Comparison of ENCODE assay signal across 8 mouse cellular contexts in the genomic region with DNA sequence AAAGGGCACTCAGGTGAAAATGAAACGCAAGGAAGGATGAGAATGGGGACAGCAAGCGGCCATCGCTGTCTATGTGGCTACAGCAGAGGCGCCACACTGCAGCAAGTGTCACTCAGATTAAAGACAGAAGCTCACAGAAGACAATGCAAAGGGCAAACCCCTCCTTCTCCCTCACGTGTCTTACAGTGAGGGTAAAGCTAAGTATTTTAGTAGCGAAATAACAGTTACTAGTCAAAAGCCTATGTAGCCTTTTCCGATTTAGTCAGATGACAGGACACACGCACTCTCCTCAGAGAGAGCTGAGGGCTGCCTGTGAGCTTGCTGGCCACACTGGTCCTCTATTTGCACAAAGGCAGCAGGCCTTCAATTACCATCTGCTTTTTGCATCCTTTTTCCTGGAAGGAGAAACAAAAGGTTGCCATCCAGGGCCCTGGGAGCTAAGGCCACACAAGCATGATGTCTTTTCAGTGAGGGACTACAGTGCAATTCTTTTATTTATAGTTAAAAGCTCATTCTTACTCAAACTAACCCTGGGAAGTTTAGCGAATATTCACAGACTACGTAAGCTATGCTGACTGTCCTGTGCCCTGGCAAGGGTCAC. TPM values are rescaled to one million over a fixed set of nuclear protein-coding genes. Genes with fewer than 3 reads are reported as not detected.
DNase-seq lines count a peak whose midpoint lies in the region; ATAC-seq and TF ChIP-seq lines count a peak whose summit lies in the region.

No protein-coding gene starts in this region.

- H3K27ac ChIP-seq in left cerebral cortex, adult 2 months = peak overlapping the region; percentile 51
- peak overlapping the region; percentile 72 for H3K27ac ChIP-seq in forebrain, embryonic 12.5 days
- peak overlapping the region; percentile 70 for H3K27ac ChIP-seq in intestine, embryonic 16.5 days (ENCODE audit: low read length)
- H3K27ac ChIP-seq in olfactory bulb, adult 2 months (ENCODE audit: insufficient read depth, low read depth, low read length) = 0 out of 2 replicates have a peak overlapping the region, but pooled peaks have one; percentile 27

- intact Hi-C loops in left cerebral cortex, adult 2 months (cut with DNase I) = loop anchor here (5.0 kb wide), 2 partner anchors 64 to 139 kb away; no protein-coding TSS in a partner anchor
- intact Hi-C loops in left cerebral cortex, postnatal 4 days (cut with DNase I) = no loop called here

- WGBS in forebrain, embryonic 12.5 days = 30% methylated on average over 10 of the region's 10 CpGs
- WGBS in intestine, embryonic 16.5 days = 65% methylated on average over 10 of the region's 10 CpGs
- 63% methylated on average over 10 of the region's 10 CpGs for WGBS in olfactory bulb, adult 2 months

- H3K4me3 ChIP-seq in left cerebral cortex, adult 2 months = no peak overlapping the region
- no peak overlapping the region for H3K4me3 ChIP-seq in forebrain, embryonic 12.5 days (replicated peaks)
- H3K4me3 ChIP-seq in intestine, embryonic 16.5 days (ENCODE audit: low read length) = no peak overlapping the region
- H3K4me3 ChIP-seq in olfactory bulb, adult 2 months (ENCODE audit: insufficient read depth, low read depth, low read length) = no peak overlapping the region

- no peak for DNase-seq in left cerebral cortex, adult 2 months (ENCODE audit: extremely low spot score in 1 of 2, low spot score in 2 of 2)
- DNase-seq in left cerebral cortex, adult 18-20 months (ENCODE audit: low spot score in 2 of 2) = no peak
- no peak for DNase-seq in gastrocnemius, adult 8-10 months (ENCODE audit: low spot score in 2 of 2)
- no peak for DNase-seq in left cerebral cortex, postnatal 4 days

- H3K4me1 ChIP-seq in forebrain, embryonic 12.5 days = peaks cover 27% of the 10 kb centered on the region
- peaks cover 13% of the 10 kb centered on the region for H3K4me1 ChIP-seq in intestine, embryonic 16.5 days (ENCODE audit: control insufficient read depth, insufficient read depth, low read length)
- H3K4me1 ChIP-seq in olfactory bulb, adult 2 months (ENCODE audit: control insufficient read depth, insufficient read depth, low read length) = peaks cover 10% of the 10 kb centered on the region; the same call in 1 of the 2 replicates

- 0 out of 2 replicates have a peak overlapping the region, but pooled peaks have one; percentile 3 for H3K4me2 ChIP-seq in forebrain, embryonic 12.5 days
- no peak overlapping the region for H3K4me2 ChIP-seq in intestine, embryonic 16.5 days (ENCODE audit: low read depth, low read length)

- H3K9ac ChIP-seq in forebrain, embryonic 12.5 days = peak overlapping the region; percentile 9; the same call in 1 of the 2 replicates
- no peak overlapping the region for H3K9ac ChIP-seq in intestine, embryonic 16.5 days (ENCODE audit: low read depth, low read length)

- no peaks in the 10 kb centered on the region for H3K27me3 ChIP-seq in forebrain, embryonic 12.5 days
- no peaks in the 10 kb centered on the region for H3K27me3 ChIP-seq in intestine, embryonic 16.5 days (replicated peaks; ENCODE audit: control insufficient read depth, insufficient read depth, low read length)

- no peak for TF ChIP-seq POLR2A in olfactory bulb, adult 2 months (IDR thresholded peaks at IDR 0.05; ENCODE audit: insufficient read depth, low read depth, low read length)

- H3K9me3 ChIP-seq in forebrain, embryonic 12.5 days = no peaks in the 10 kb centered on the region
- no peaks in the 10 kb centered on the region for H3K9me3 ChIP-seq in intestine, embryonic 16.5 days (ENCODE audit: control insufficient read depth, low read length)

- ATAC-seq in forebrain, embryonic 12.5 days (ENCODE audit: low FRiP score) = peak; percentile 47; the same call in 1 of the 2 replicates
- ATAC-seq in intestine, embryonic 16.5 days = no peak
- no peak for ATAC-seq in megakaryocyte, adult 5-6 weeks (ENCODE audit: poor library complexity, severe bottlenecking)

- no peak for TF ChIP-seq CTCF in left cerebral cortex, adult 2 months (IDR thresholded peaks at IDR 0.05)
- no peak for TF ChIP-seq CTCF in olfactory bulb, adult 2 months (IDR thresholded peaks at IDR 0.05; ENCODE audit: insufficient read depth, low read depth, low read length)

- H3K36me3 ChIP-seq in forebrain, embryonic 12.5 days (replicated peaks) = peaks cover 66% of the 10 kb centered on the region
- peaks cover 10% of the 10 kb centered on the region for H3K36me3 ChIP-seq in intestine, embryonic 16.5 days (ENCODE audit: control insufficient read depth, insufficient read depth, low read length)

RNA-seq across cellular contexts. Expression of a gene that starts 58.3 kb away (rescaled TPM):
- total RNA-seq in left cerebral cortex, adult 2 months (2021) = 10 to 100 TPM; 14.7 to 18.8 TPM
- total RNA-seq in left cerebral cortex, adult 18-20 months (2021) = 10 to 100 TPM; 19.1 to 21.1 TPM
- 25.2 and 28.5 TPM in 2 replicates for polyA plus RNA-seq in forebrain, embryonic 12.5 days (2016; fragmentation: Nextera tagmentation; extraction: Ambion mirVana)
- 68.4 and 72.1 TPM in 2 replicates for polyA plus RNA-seq in intestine, embryonic 16.5 days (2015; fragmentation: Nextera tagmentation; extraction: Ambion mirVana)
- polyA plus RNA-seq in olfactory bulb, adult 2 months (2012; ENCODE audit: insufficient read depth, insufficient read length, low replicate concordance, missing spikeins) = not detected in 2 replicates
- total RNA-seq in megakaryocyte, adult 5-6 weeks (2015) = 15.5 and 18.5 TPM in 2 replicates
- 12.1 and 13.9 TPM in 2 replicates for total RNA-seq in megakaryocyte, adult 5-6 weeks (2017)
- 10 to 100 TPM in 1 of 4 experiments, 1 to 10 TPM in 3; 7.2 to 10.8 (median 9.7) TPM for total RNA-seq in gastrocnemius, adult 8-10 months (2022)
- 10 to 100 TPM; 14.8 to 17.6 TPM for total RNA-seq in left cerebral cortex, postnatal 4 days (2021)
